Mouse (Mus musculus) liver, postnatal 0 days (tissue): ENCODE measurements around the gene Tmem266.

Experiments used
- CTCF ChIP-seq: sonication (generic); IDR thresholded peaks from 2 replicates; pipeline ENCODE4 v1.5.1; 2016; ENCODE audit warnings: antibody characterized with exemption, low read depth
- EP300 ChIP-seq: IDR thresholded peaks from 2 replicates; pipeline ENCODE4 v1.6.1; 2016; ENCODE audit warnings: antibody characterized with exemption, low read depth, mild to moderate bottlenecking

- TF ChIP-seq CTCF (no peak), EP300 (no peak)
Measured at GRCm38 (mm10) chr9:55395650-55396049, 68.9 kb downstream of the Tmem266 start.
